Comparison of ENCODE assay signal across 9 mouse cellular contexts in genomic region chr8:83999057-83999705, GRCm38 (mm10). TPM values are rescaled to one million over a fixed set of nuclear protein-coding genes. Genes with fewer than 3 reads are reported as not detected.
DNase-seq lines count a peak whose midpoint lies in the region; ATAC-seq lines count a peak whose summit lies in the region.
"Had no signal": no experiment of that assay in that cellular context is flagged by ENCODE, and none has a peak within 500 bp of the region (broad histone marks: within the 10 kb centered on the region; RNA-seq: fewer than 3 reads in every experiment).

No protein-coding gene starts in this region.

- WGBS in limb, embryonic 12.5 days = 64% methylated on average over 16 of the region's 16 CpGs
- 59% methylated on average over 16 of the region's 16 CpGs for WGBS in stomach, embryonic 16.5 days

- ATAC-seq in limb, embryonic 12.5 days (ENCODE audit: insufficient number of reproducible peaks, insufficient read depth, low FRiP score, low TSS enrichment, low read depth) = no peak
- no peak for ATAC-seq in stomach, embryonic 16.5 days (ENCODE audit: insufficient read depth, low FRiP score)
- no peak for ATAC-seq in monocyte, adult 5-6 weeks (replicated peaks; ENCODE audit: insufficient number of reproducible peaks, low FRiP score, low TSS enrichment, poor library complexity, severe bottlenecking)

- H3K4me1 ChIP-seq in limb, embryonic 12.5 days (replicated peaks) = peaks cover 47% of the 10 kb centered on the region
- H3K4me1 ChIP-seq in stomach, embryonic 16.5 days (ENCODE audit: control insufficient read depth, insufficient read depth, low read length) = peaks cover 25% of the 10 kb centered on the region

- peaks cover 21% of the 10 kb centered on the region for H3K27me3 ChIP-seq in limb, embryonic 12.5 days
- H3K27me3 ChIP-seq in stomach, embryonic 16.5 days (ENCODE audit: control insufficient read depth, insufficient read depth, low read length) = no peaks in the 10 kb centered on the region

- peak overlapping the region; percentile 87 for H3K4me2 ChIP-seq in limb, embryonic 12.5 days
- H3K4me2 ChIP-seq in stomach, embryonic 16.5 days (ENCODE audit: low read depth, low read length) = peak overlapping the region; percentile 84

- H3K9ac ChIP-seq in limb, embryonic 12.5 days (replicated peaks) = peak overlapping the region; percentile 75
- peak overlapping the region; percentile 89 for H3K9ac ChIP-seq in stomach, embryonic 16.5 days (ENCODE audit: low read length)

- H3K36me3 ChIP-seq in limb, embryonic 12.5 days = peaks cover 34% of the 10 kb centered on the region
- peaks cover 7% of the 10 kb centered on the region; the same call in 1 of the 2 replicates for H3K36me3 ChIP-seq in stomach, embryonic 16.5 days (ENCODE audit: control insufficient read depth, insufficient read depth, low read length)

- H3K4me3 ChIP-seq in limb, embryonic 12.5 days (replicated peaks) = peak overlapping the region; percentile 84
- peak overlapping the region; percentile 83 for H3K4me3 ChIP-seq in stomach, embryonic 16.5 days (replicated peaks; ENCODE audit: low read length)

- peak; percentile 31 to 45 for DNase-seq in cerebellum, postnatal 10 days
- DNase-seq in cerebellum, postnatal 36 days = no peak
- DNase-seq in thymus, postnatal 14 days = peak; percentile 18
- no peak for DNase-seq in thymus, postnatal 25 days
- DNase-seq in c-Kit-positive CD71-positive TER-119-positive erythroid progenitor cells, embryonic 14.5 days (ENCODE audit: low spot score) = no peak

- no peak overlapping the region for H3K27ac ChIP-seq in limb, embryonic 12.5 days
- no peak overlapping the region; the same call in 1 of the 2 replicates for H3K27ac ChIP-seq in stomach, embryonic 16.5 days (ENCODE audit: low read length)

- no peaks in the 10 kb centered on the region for H3K9me3 ChIP-seq in limb, embryonic 12.5 days
- no peaks in the 10 kb centered on the region for H3K9me3 ChIP-seq in stomach, embryonic 16.5 days (replicated peaks; ENCODE audit: control insufficient read depth, low read length)

RNA-seq across cellular contexts. Expression of gene Samd1, which starts 1.7 kb away (rescaled TPM):
- 13.0 and 14.4 TPM in 2 replicates for polyA plus RNA-seq in limb, embryonic 12.5 days (2016; fragmentation: Nextera tagmentation; extraction: Ambion mirVana)
- polyA plus RNA-seq in stomach, embryonic 16.5 days (2015; fragmentation: Nextera tagmentation; extraction: Ambion mirVana) = 6.6 and 7.4 TPM in 2 replicates
- total RNA-seq in monocyte, adult 5-6 weeks (2017) = 26.3 to 44.6 TPM (median 35.4 TPM) in 3 replicates

RNA-seq across cellular contexts. Expression of gene 1700067K01Rik, which starts 2.1 kb away (rescaled TPM):
- 0.73 and 1.6 TPM in 2 replicates for polyA plus RNA-seq in limb, embryonic 12.5 days (2016; fragmentation: Nextera tagmentation; extraction: Ambion mirVana)
- polyA plus RNA-seq in stomach, embryonic 16.5 days (2015; fragmentation: Nextera tagmentation; extraction: Ambion mirVana) = 0.58 and 0.71 TPM in 2 replicates
- total RNA-seq in monocyte, adult 5-6 weeks (2017) = not detected in 3 replicates

RNA-seq across cellular contexts. Expression of gene 2210011C24Rik, which starts 12.8 kb away (rescaled TPM):
- 0.64 TPM in 1 of 2 replicates, not detected in the other for polyA plus RNA-seq in limb, embryonic 12.5 days (2016; fragmentation: Nextera tagmentation; extraction: Ambion mirVana)
- polyA plus RNA-seq in stomach, embryonic 16.5 days (2015; fragmentation: Nextera tagmentation; extraction: Ambion mirVana) = 0.50 and 0.80 TPM in 2 replicates
- not detected in 3 replicates for total RNA-seq in monocyte, adult 5-6 weeks (2017)
- total RNA-seq: hematopoietic stem cell, adult 5-6 weeks had no signal

RNA-seq across cellular contexts. Expression of gene Palm3, which starts 22.1 kb away (rescaled TPM):
- polyA plus RNA-seq in limb, embryonic 12.5 days (2016; fragmentation: Nextera tagmentation; extraction: Ambion mirVana) = 4.7 and 6.7 TPM in 2 replicates
- polyA plus RNA-seq in stomach, embryonic 16.5 days (2015; fragmentation: Nextera tagmentation; extraction: Ambion mirVana) = 4.1 and 4.9 TPM in 2 replicates
- total RNA-seq in monocyte, adult 5-6 weeks (2017) = 0.19 to 0.95 TPM in 2 of 3 replicates, not detected in the other
- total RNA-seq: hematopoietic stem cell, adult 5-6 weeks had no signal

RNA-seq across cellular contexts. Expression of gene Prkaca, which starts 26.4 kb away (rescaled TPM):
- polyA plus RNA-seq in limb, embryonic 12.5 days (2016; fragmentation: Nextera tagmentation; extraction: Ambion mirVana) = 186 and 196 TPM in 2 replicates
- polyA plus RNA-seq in stomach, embryonic 16.5 days (2015; fragmentation: Nextera tagmentation; extraction: Ambion mirVana) = 49.5 and 79.8 TPM in 2 replicates
- 14.5 to 24.5 TPM (median 18.8 TPM) in 3 replicates for total RNA-seq in monocyte, adult 5-6 weeks (2017)

Comparison
In these comparisons a context has a peak if more than half of its experiments do, and no peak if none do; other contexts are left out.
1. DNase-seq: peak in cerebellum, postnatal 10 days (2 of 2) and thymus, postnatal 14 days (single experiment); none in cerebellum, postnatal 36 days (0 of 2), thymus, postnatal 25 days (single experiment) and c-Kit-positive CD71-positive TER-119-positive erythroid progenitor cells, embryonic 14.5 days (single experiment).